Mouse (Mus musculus): ENCODE data around the gene Ak2. TPM values are rescaled to one million over a fixed set of nuclear protein-coding genes. Genes with fewer than 3 reads are reported as not detected.

The Ak2 gene
- polyA plus RNA-seq, 1 experiment from 2014 or later, result 108 TPM

DNA sequence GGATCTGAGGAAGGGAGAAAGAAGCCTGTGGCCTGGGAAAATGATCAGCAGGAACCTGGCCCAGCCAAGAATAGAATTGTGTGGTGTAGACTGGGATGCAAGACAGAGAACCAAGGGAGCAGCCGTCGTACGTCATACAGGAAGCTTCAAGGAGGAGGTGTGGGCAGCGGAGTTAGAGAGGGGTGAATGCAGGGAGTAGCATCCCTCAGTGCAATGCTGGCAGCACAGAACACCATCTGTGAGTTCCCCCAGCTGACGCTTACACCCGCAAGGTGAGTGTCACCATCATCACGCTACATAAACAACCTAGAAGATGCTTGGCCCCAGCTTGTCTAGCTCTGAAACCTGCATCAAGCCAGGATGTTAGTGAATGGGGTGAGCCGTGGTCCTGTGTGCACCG lies 28.0 kb downstream of the Ak2 start:
- H3K4me1 ChIP-seq (replicated peaks), result peaks cover 11% of the 10 kb centered on the region; the same call in 1 of the 2 replicates
- no peak for ATAC-seq
- H3K4me3 ChIP-seq (replicated peaks), result no peak overlapping the region
- H3K9ac ChIP-seq (replicated peaks), result no peak overlapping the region
- H3K27me3 ChIP-seq, result no peaks in the 10 kb centered on the region
- 86% methylated on average over 9 of the region's 9 CpGs for WGBS
- no peaks in the 10 kb centered on the region for H3K36me3 ChIP-seq
- no peaks in the 10 kb centered on the region for H3K9me3 ChIP-seq
- H3K4me2 ChIP-seq (replicated peaks), result no peak overlapping the region
- 0 out of 2 replicates have a peak overlapping the region, but pooled peaks have one; percentile 25 for H3K27ac ChIP-seq

DNA sequence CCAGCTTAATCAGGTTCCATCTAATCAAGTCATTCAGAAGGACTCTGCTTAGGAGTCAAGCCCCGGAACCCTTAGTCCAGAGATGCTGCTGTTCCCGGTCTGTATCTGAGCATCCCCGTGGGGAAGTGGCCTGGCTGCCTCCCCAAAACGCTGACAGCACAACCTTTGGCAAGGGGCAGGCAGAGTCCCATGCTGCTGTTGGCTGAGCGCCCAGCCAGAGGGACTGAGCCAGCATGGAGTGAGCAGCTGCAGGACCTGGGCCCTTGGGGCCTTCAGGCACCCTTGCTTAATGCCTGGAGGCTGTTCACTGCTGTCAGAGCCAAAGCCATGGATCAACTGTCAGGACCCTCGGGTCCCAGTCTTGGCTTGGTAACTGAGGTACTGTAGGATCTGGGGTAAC lies 28.7 kb downstream of the Ak2 start:
- H3K4me2 ChIP-seq (replicated peaks), result no peak overlapping the region
- no peak overlapping the region for H3K27ac ChIP-seq
- H3K36me3 ChIP-seq, result no peaks in the 10 kb centered on the region
- ATAC-seq, result 0 out of 2 replicates have a peak, but pooled peaks have one; percentile 24
- no peak overlapping the region for H3K4me3 ChIP-seq (replicated peaks)
- H3K9ac ChIP-seq (replicated peaks), result no peak overlapping the region
- H3K9me3 ChIP-seq, result no peaks in the 10 kb centered on the region
- H3K27me3 ChIP-seq, result no peaks in the 10 kb centered on the region
- 54% methylated on average over 6 of the region's 6 CpGs for WGBS
- peaks cover 11% of the 10 kb centered on the region; the same call in 1 of the 2 replicates for H3K4me1 ChIP-seq (replicated peaks)

DNA sequence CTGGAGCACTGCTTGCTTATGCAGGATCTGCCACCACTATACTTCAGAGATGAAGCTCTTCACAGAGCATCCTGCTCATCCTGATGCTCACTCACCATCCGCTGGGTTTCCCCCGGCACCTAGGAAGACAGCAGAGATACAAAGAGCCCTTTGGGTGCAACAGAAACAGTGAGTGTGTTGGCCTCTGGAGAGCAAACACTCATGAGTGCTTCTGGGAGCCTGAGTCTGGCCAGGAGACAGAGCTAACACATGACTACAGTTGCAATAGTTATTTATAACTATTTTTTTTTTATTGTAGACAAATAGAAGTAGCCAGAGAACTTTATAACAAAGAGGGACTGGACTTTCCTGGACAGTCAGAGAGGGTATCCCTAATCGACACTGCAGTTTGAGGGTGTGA lies 29.7 kb downstream of the Ak2 start:
- Histone ChIP-seq H3K36me3 (no peaks in the 10 kb centered on the region), H3K27ac (no peak overlapping the region), H3K9ac (replicated peaks) (no peak overlapping the region; the same call in 1 of the 2 replicates), H3K27me3 (no peaks in the 10 kb centered on the region), H3K4me1 (replicated peaks) (peaks cover 11% of the 10 kb centered on the region; the same call in 1 of the 2 replicates), H3K4me2 (replicated peaks) (no peak overlapping the region), H3K4me3 (replicated peaks) (no peak overlapping the region), H3K9me3 (no peaks in the 10 kb centered on the region)
- 91% methylated on average over 3 of the region's 3 CpGs for WGBS
- ATAC-seq, result no peak

DNA sequence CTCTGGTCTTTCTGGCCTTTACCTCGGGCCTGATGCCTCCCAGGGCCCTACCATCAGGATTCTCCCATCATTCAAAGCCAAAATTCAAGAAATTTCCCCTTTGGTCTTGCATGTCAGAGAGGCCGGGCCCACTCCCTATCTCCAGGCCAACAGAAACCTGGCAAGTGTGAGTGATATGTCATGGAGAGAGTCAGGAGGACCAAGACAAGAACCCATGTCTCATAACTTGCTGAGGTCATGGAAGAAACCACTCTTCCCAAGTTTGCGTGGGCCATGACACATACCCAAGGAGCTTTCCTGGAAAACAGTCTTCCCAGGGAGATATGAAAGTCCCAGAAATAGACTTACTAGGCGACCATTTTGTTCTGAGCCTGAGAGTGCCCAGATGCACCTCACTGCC lies 30.1 kb downstream of the Ak2 start:
- no peak overlapping the region for H3K27ac ChIP-seq
- no peaks in the 10 kb centered on the region for H3K36me3 ChIP-seq
- H3K9me3 ChIP-seq, result no peaks in the 10 kb centered on the region
- no peak overlapping the region for H3K4me3 ChIP-seq (replicated peaks)
- H3K4me1 ChIP-seq (replicated peaks), result peaks cover 11% of the 10 kb centered on the region; the same call in 1 of the 2 replicates
- WGBS, result 80% methylated on average over 4 of the region's 4 CpGs
- no peak overlapping the region for H3K4me2 ChIP-seq (replicated peaks)
- ATAC-seq, result no peak
- H3K27me3 ChIP-seq, result no peaks in the 10 kb centered on the region
- H3K9ac ChIP-seq (replicated peaks), result no peak overlapping the region

DNA sequence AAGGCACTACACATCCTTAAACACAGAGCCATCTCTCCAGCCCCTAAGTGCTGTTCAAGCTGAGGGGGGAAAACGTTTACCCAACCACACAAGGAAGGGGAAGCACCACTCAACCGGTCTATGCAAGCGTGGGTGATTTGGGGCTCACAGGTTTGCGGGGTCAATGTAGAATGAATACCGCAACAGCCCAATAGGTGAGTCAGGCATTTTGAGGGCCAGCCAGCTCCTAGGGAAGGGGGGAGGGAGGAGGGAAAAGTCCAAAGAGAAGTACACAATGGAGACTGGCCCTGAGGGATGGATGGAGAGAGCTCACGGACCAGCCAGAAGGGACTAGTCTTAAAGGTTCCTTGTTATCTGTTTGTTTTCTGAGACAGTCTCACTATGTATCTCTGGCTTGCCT lies 32.1 kb downstream of the Ak2 start:
- H3K4me3 ChIP-seq (replicated peaks), result no peak overlapping the region
- H3K9ac ChIP-seq (replicated peaks), result no peak overlapping the region
- no peaks in the 10 kb centered on the region for H3K27me3 ChIP-seq
- 80% methylated on average over 6 of the region's 6 CpGs for WGBS
- no peak overlapping the region for H3K27ac ChIP-seq
- no peaks in the 10 kb centered on the region for H3K36me3 ChIP-seq
- ATAC-seq, result no peak
- no peak overlapping the region for H3K4me2 ChIP-seq (replicated peaks)
- no peaks in the 10 kb centered on the region for H3K9me3 ChIP-seq
- H3K4me1 ChIP-seq (replicated peaks), result peaks cover 11% of the 10 kb centered on the region; the same call in 1 of the 2 replicates

DNA sequence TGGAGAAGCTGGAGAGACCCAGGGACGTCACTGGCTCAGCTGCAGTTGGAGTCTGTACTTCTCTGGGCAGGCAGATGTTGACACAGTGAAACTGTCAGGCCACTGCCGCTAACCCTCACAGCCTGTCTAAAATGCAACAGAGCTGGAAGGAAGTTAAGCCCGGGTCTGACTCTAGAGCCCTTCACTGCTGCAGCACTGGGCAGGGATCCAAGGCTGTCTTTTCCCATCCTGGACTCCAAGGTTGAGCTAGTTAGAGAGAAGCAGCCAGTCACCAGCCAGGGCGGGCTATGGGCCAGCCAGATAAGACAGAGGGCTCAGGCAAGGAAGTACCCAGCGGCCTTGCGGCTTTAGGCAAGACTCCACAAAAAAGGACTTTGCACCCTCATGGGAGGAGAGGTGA lies 33.0 kb downstream of the Ak2 start:
- Histone ChIP-seq H3K36me3 (no peaks in the 10 kb centered on the region), H3K27me3 (no peaks in the 10 kb centered on the region), H3K4me1 (replicated peaks) (peaks cover 11% of the 10 kb centered on the region; the same call in 1 of the 2 replicates), H3K9ac (replicated peaks) (no peak overlapping the region), H3K4me3 (replicated peaks) (no peak overlapping the region), H3K27ac (no peak overlapping the region), H3K9me3 (no peaks in the 10 kb centered on the region), H3K4me2 (replicated peaks) (no peak overlapping the region)
- 70% methylated on average over 6 of the region's 6 CpGs for WGBS
- no peak for ATAC-seq

DNA sequence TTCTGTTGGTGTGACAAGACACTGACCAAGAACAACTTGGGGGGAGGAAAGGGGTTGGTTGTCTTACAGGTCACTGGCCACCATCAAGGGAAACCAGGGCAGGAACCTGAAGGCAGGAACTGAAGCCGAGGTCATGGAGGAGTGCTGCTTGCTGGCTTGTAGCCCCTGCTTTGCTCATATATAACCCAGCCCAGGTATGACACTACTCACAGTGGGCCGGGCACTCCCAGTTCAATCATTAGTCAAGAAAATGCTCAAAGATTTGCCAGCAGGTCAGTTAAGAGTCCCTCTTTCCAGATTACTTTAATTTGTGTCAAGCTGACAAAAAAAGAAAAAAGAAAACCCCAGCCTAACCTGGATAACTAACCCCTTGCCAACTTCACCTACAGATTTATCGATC lies 33.9 kb downstream of the Ak2 start:
- WGBS, result 95% methylated on average over 3 of the region's 3 CpGs
- H3K4me2 ChIP-seq (replicated peaks), result no peak overlapping the region
- no peak overlapping the region for H3K4me3 ChIP-seq (replicated peaks)
- no peak overlapping the region for H3K27ac ChIP-seq
- ATAC-seq, result no peak
- no peak overlapping the region for H3K9ac ChIP-seq (replicated peaks)
- peaks cover 2% of the 10 kb centered on the region; the same call in 1 of the 2 replicates for H3K4me1 ChIP-seq (replicated peaks)
- H3K27me3 ChIP-seq, result no peaks in the 10 kb centered on the region
- H3K9me3 ChIP-seq, result no peaks in the 10 kb centered on the region
- H3K36me3 ChIP-seq, result no peaks in the 10 kb centered on the region

DNA sequence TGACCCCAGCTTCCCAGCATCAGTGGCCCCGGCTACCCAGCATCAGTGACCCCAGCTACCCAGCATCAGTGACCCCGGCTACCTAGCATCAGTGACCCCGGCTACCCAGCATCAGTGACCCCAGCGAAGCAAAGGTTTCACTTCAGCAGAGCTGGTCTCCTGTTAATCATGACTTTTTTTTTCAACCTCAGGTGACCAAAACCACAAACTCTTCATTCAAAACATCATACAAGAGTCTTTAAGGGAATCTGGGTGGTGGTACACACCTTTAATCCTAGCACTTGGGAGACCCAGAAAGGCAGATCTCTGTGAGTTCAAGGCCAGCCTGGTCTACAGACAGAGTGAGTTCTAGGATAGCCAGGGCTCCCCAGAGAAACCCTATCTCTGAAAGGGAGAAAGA lies 39.0 kb downstream of the Ak2 start:
- Histone ChIP-seq H3K27me3 (0 out of 2 replicates have a peak, but pooled peaks cover 8% of the 10 kb centered on the region), H3K4me1 (replicated peaks) (peaks cover 11% of the 10 kb centered on the region), H3K4me3 (replicated peaks) (no peak overlapping the region), H3K4me2 (replicated peaks) (no peak overlapping the region), H3K27ac (no peak overlapping the region), H3K9ac (replicated peaks) (no peak overlapping the region), H3K36me3 (no peaks in the 10 kb centered on the region), H3K9me3 (no peaks in the 10 kb centered on the region)
- WGBS, result 89% methylated on average over 4 of the region's 4 CpGs
- no peak for ATAC-seq

DNA sequence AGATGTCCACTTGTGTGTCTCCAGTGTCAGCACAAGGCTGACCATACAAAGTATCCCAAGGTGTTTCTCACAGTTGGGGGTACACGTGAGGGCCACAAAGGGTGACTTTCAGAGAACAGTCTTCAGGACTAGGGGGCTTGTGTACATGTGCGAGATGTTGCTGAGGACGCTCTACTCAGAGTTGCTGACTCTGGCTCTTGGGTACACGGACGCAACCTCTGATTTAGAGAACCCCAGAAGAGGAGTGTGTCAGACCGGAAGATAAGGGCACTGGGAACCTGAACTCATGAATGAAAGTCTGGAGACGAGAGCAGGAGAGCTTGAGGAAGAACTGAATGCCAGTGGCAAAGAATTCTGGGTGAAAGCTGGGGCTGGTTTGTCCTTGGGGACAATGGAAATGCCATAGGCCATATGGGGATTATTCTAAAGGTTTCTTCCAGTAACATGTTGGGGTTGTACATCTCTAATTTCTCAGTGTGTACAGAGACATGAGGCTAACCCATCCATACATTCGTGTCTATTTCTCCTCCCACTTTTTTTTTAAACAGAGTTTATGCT lies 39.7 kb downstream of the Ak2 start:
- Histone ChIP-seq H3K4me2 (replicated peaks) (no peak overlapping the region), H3K27me3 (0 out of 2 replicates have a peak, but pooled peaks cover 8% of the 10 kb centered on the region), H3K4me3 (replicated peaks) (no peak overlapping the region), H3K27ac (no peak overlapping the region), H3K4me1 (replicated peaks) (peaks cover 11% of the 10 kb centered on the region), H3K36me3 (no peaks in the 10 kb centered on the region), H3K9me3 (no peaks in the 10 kb centered on the region), H3K9ac (replicated peaks) (no peak overlapping the region)
- WGBS, result 81% methylated on average over 8 of the region's 8 CpGs
- ATAC-seq, result no peak

DNA sequence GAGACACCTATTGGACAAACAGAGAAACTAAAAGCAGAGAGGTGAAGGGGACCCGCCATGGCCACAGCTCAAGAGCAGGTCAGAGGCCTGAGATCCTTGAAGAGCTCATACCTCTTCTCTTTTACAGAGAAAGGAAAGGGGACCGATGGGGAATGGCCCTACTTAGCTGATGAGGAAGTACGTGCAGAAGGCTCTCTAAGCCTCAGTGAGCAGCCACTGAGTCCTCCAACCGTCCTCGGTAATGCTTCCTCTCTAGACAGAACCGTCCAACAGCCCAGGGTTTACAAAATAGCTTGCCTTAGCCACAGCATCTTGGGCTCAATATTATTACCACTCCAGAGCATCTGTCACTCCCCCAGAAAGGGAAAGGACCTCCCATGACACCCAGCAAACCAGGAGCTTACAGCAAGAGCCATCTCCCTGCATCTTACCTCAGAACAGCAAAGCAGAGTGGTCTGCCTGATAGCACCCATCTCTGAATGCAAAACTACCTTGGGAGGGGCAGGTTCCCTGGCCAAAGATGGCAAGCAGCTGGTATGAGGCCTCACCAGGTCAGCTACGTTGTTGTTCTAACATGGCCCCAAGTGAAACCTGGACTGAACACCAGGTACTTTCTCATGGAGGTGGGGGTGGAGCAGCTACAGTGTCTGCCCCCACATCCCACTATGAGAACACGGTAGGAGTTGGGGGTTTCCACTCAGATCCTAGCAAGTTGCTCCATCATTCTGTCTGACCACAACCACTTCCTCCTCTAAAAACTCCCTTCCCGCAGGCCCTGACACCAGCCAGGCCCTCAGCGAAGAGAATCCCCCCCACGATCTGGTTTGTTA lies 40.6 kb downstream of the Ak2 start:
- peaks cover 11% of the 10 kb centered on the region for H3K4me1 ChIP-seq (replicated peaks)
- H3K27me3 ChIP-seq, result 0 out of 2 replicates have a peak, but pooled peaks cover 8% of the 10 kb centered on the region
- WGBS, result 81% methylated on average over 11 of the region's 11 CpGs
- H3K4me2 ChIP-seq (replicated peaks), result no peak overlapping the region
- H3K9me3 ChIP-seq, result no peaks in the 10 kb centered on the region
- ATAC-seq, result no peak
- H3K27ac ChIP-seq, result no peak overlapping the region
- H3K4me3 ChIP-seq (replicated peaks), result no peak overlapping the region
- no peak overlapping the region for H3K9ac ChIP-seq (replicated peaks)
- H3K36me3 ChIP-seq, result no peaks in the 10 kb centered on the region

DNA sequence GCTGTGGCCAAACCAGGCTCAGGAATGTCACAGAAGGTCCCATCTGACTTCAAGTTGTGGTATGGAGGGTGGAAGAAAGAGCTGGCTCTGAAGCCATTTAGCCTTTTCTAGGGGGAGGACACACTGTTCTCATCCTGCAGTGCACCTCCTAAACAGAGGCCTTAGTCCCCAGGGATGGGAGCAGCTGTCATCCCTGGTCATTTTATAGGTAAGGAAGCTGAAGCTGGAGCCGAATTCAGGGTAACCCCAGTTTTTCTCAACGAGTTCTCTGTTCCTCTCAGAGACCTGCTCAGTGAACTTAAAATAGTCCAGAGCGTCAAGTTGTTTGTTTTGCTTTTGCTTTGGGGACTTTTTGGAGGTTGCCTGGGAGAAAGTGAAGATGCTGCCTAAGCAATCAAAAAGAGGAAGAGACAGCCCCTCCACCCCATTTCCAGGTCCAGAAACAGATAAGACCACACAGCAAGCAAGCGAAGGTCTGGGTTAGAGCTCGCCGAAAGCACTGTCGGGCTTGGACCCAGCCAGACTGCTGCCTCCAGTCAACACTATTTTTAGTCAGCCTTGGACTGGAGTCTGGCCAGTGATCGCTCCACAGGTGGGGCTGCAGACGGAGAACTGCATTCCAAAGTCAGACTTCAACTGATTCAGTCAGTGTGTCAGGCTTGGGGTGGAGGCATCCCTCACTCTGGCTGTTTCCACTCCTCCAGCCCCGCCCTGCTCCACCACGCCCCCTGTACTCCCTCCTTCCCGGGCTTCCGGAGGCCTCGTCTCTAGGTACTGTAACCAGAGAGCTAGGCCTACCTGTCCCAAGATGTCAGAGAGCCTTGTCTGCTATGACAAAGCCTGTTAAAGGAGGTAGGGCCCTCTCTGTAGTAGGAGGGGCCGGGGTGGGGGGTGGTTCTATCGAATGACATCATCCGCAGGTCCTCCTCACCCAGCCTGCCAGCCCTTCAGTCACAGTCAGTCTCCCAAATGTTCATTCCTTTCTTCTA lies 41.5 kb downstream of the Ak2 start:
- peaks cover 11% of the 10 kb centered on the region for H3K4me1 ChIP-seq (replicated peaks)
- no peak overlapping the region for H3K27ac ChIP-seq
- no peak overlapping the region for H3K9ac ChIP-seq (replicated peaks)
- ATAC-seq, result no peak
- no peaks in the 10 kb centered on the region for H3K9me3 ChIP-seq
- no peak overlapping the region for H3K4me3 ChIP-seq (replicated peaks)
- WGBS, result 38% methylated on average over 17 of the region's 17 CpGs
- H3K36me3 ChIP-seq, result no peaks in the 10 kb centered on the region
- 0 out of 2 replicates have a peak, but pooled peaks cover 8% of the 10 kb centered on the region for H3K27me3 ChIP-seq
- H3K4me2 ChIP-seq (replicated peaks), result no peak overlapping the region
